Mouse (Mus musculus): ENCODE results near the gene Rhox9. TPM values are rescaled to one million over a fixed set of nuclear protein-coding genes. Genes with fewer than 3 reads are reported as not detected.
"Not testable (repeated sequence)": the region's sequence is repeated elsewhere in the genome, so short reads cannot be mapped to it uniquely, and the experiment has no call there.

The Rhox9 gene
- polyA plus RNA-seq (2012; rRNA removed): not detected in 2 replicates

GRCm38 (mm10) chrX:37901670-37902069 is at the start of gene Rhox9:
Gene Rhox9 (minus strand): TSS chrX:37901770.
- not testable (repeated sequence) for H3K27me3 ChIP-seq (ENCODE audit: control insufficient read depth, insufficient read depth, low read length); H3K36me3 ChIP-seq (ENCODE audit: control insufficient read depth, insufficient read depth, low read length); H3K4me3 ChIP-seq (ENCODE audit: extremely low read depth, insufficient read depth, insufficient read length); H3K27ac ChIP-seq (ENCODE audit: insufficient read depth, low read length); H3K4me1 ChIP-seq (ENCODE audit: control insufficient read depth, insufficient read depth, insufficient read length); DNase-seq (ENCODE audit: low read depth in 1 of 2, low spot score in 2 of 2)
- 90% methylated on average over 10 of the region's 18 CpGs for WGBS

GRCm38 (mm10) chrX:37916311-37916710 is 14.7 kb upstream of the Rhox9 start:
- no peak overlapping the region for H3K4me3 ChIP-seq (ENCODE audit: extremely low read depth, insufficient read depth, insufficient read length)
- H3K27ac ChIP-seq (ENCODE audit: insufficient read depth, low read length): no peak overlapping the region
- TF ChIP-seq POLR2A (IDR thresholded peaks at IDR 0.05; ENCODE audit: low read depth, low read length) (no peak), CTCF (IDR thresholded peaks at IDR 0.05; ENCODE audit: extremely low read depth, insufficient read depth, insufficient read length, insufficient replicate concordance) (no peak)
- 72% methylated on average over 4 of the region's 4 CpGs for WGBS
- no peaks in the 10 kb centered on the region for H3K4me1 ChIP-seq (ENCODE audit: control insufficient read depth, insufficient read depth, insufficient read length)
- no peaks in the 10 kb centered on the region for H3K27me3 ChIP-seq (ENCODE audit: control insufficient read depth, insufficient read depth, low read length)
- DNase-seq (ENCODE audit: low read depth in 1 of 2, low spot score in 2 of 2): no peak
- H3K36me3 ChIP-seq (ENCODE audit: control insufficient read depth, insufficient read depth, low read length): no peaks in the 10 kb centered on the region

GRCm38 (mm10) chrX:37908581-37908980 is 7.0 kb upstream of the Rhox9 start:
- WGBS: 52% methylated on average over 7 of the region's 7 CpGs
- Histone ChIP-seq H3K4me1 (ENCODE audit: control insufficient read depth, insufficient read depth, insufficient read length) (no peaks in the 10 kb centered on the region), H3K36me3 (ENCODE audit: control insufficient read depth, insufficient read depth, low read length) (no peaks in the 10 kb centered on the region), H3K4me3 (ENCODE audit: extremely low read depth, insufficient read depth, insufficient read length) (no peak overlapping the region), H3K27ac (ENCODE audit: insufficient read depth, low read length) (no peak overlapping the region), H3K27me3 (ENCODE audit: control insufficient read depth, insufficient read depth, low read length) (no peaks in the 10 kb centered on the region)
- no peak for DNase-seq (ENCODE audit: low read depth in 1 of 2, low spot score in 2 of 2)
- no peak for TF ChIP-seq POLR2A (IDR thresholded peaks at IDR 0.05; ENCODE audit: low read depth, low read length)
- TF ChIP-seq CTCF (IDR thresholded peaks at IDR 0.05; ENCODE audit: extremely low read depth, insufficient read depth, insufficient read length, insufficient replicate concordance): no peak

- TF ChIP-seq CTCF (IDR thresholded peaks at IDR 0.05; ENCODE audit: extremely low read depth, insufficient read depth, insufficient read length, insufficient replicate concordance) (no peak), POLR2A (IDR thresholded peaks at IDR 0.05; ENCODE audit: low read depth, low read length) (no peak)
- Histone ChIP-seq H3K4me3 (ENCODE audit: extremely low read depth, insufficient read depth, insufficient read length) (no peak overlapping the region), H3K27ac (ENCODE audit: insufficient read depth, low read length) (no peak overlapping the region), H3K4me1 (ENCODE audit: control insufficient read depth, insufficient read depth, insufficient read length) (no peaks in the 10 kb centered on the region), H3K27me3 (ENCODE audit: control insufficient read depth, insufficient read depth, low read length) (no peaks in the 10 kb centered on the region), H3K36me3 (ENCODE audit: control insufficient read depth, insufficient read depth, low read length) (no peaks in the 10 kb centered on the region)
- no peak for DNase-seq (ENCODE audit: low read depth in 1 of 2, low spot score in 2 of 2)
- WGBS: 74% methylated on average over 5 of the region's 5 CpGs
Observed at GRCm38 (mm10) chrX:37903727-37904126, 2.2 kb upstream of the Rhox9 start.

- not testable (repeated sequence) for H3K4me3 ChIP-seq (ENCODE audit: extremely low read depth, insufficient read depth, insufficient read length); DNase-seq (ENCODE audit: low read depth in 1 of 2, low spot score in 2 of 2); H3K27me3 ChIP-seq (ENCODE audit: control insufficient read depth, insufficient read depth, low read length); H3K4me1 ChIP-seq (ENCODE audit: control insufficient read depth, insufficient read depth, insufficient read length); H3K36me3 ChIP-seq (ENCODE audit: control insufficient read depth, insufficient read depth, low read length); H3K27ac ChIP-seq (ENCODE audit: insufficient read depth, low read length)
- WGBS: 76% methylated on average over 9 of the region's 9 CpGs
Observed at GRCm38 (mm10) chrX:37897132-37897531, 4.4 kb downstream of the Rhox9 start, which contains the start of gene Rhox7b. Gene Rhox7b (minus strand): TSS chrX:37897232.

GRCm38 (mm10) chrX:37878844-37879243 is 22.7 kb downstream of the Rhox9 start, which contains the start of gene Rhox8:
Gene Rhox8 (minus strand): TSS chrX:37878944.
- no peak for DNase-seq (ENCODE audit: low read depth in 1 of 2, low spot score in 2 of 2)
- no peaks in the 10 kb centered on the region for H3K27me3 ChIP-seq (ENCODE audit: control insufficient read depth, insufficient read depth, low read length)
- H3K4me1 ChIP-seq (ENCODE audit: control insufficient read depth, insufficient read depth, insufficient read length): no peaks in the 10 kb centered on the region
- no peak within 1 kb of the TSS for H3K4me3 ChIP-seq (ENCODE audit: extremely low read depth, insufficient read depth, insufficient read length)
- WGBS: 81% methylated on average over 4 of the region's 4 CpGs
- no peak within 1 kb of the TSS for H3K27ac ChIP-seq (ENCODE audit: insufficient read depth, low read length)
- H3K36me3 ChIP-seq (ENCODE audit: control insufficient read depth, insufficient read depth, low read length): no peaks in the 10 kb centered on the region
- TF ChIP-seq POLR2A (IDR thresholded peaks at IDR 0.05; ENCODE audit: low read depth, low read length) (no peak), CTCF (IDR thresholded peaks at IDR 0.05; ENCODE audit: extremely low read depth, insufficient read depth, insufficient read length, insufficient replicate concordance) (no peak)

- Histone ChIP-seq H3K4me1 (ENCODE audit: control insufficient read depth, insufficient read depth, insufficient read length) (no peaks in the 10 kb centered on the region), H3K27me3 (ENCODE audit: control insufficient read depth, insufficient read depth, low read length) (no peaks in the 10 kb centered on the region), H3K4me3 (ENCODE audit: extremely low read depth, insufficient read depth, insufficient read length) (no peak overlapping the region), H3K36me3 (ENCODE audit: control insufficient read depth, insufficient read depth, low read length) (no peaks in the 10 kb centered on the region), H3K27ac (ENCODE audit: insufficient read depth, low read length) (no peak overlapping the region)
- no peak for DNase-seq (ENCODE audit: low read depth in 1 of 2, low spot score in 2 of 2)
- 89% methylated on average over 2 of the region's 2 CpGs for WGBS
- no peak for TF ChIP-seq CTCF (IDR thresholded peaks at IDR 0.05; ENCODE audit: extremely low read depth, insufficient read depth, insufficient read length, insufficient replicate concordance)
- TF ChIP-seq POLR2A (IDR thresholded peaks at IDR 0.05; ENCODE audit: low read depth, low read length): no peak
Observed at GRCm38 (mm10) chrX:37871641-37872040, 29.9 kb downstream of the Rhox9 start.

Other genes with a start within 250 kb of the Rhox9 start
- not detected in 2 replicates for gene Rhox3h, start 233.0 kb downstream of the Rhox9 start, polyA plus RNA-seq (2012; rRNA removed)
- not detected in 2 replicates for gene Rhox2h, start 228.5 kb downstream of the Rhox9 start, polyA plus RNA-seq (2012; rRNA removed)
- gene Rhox5, start 96.9 kb downstream of the Rhox9 start, polyA plus RNA-seq (2012; rRNA removed): not detected in 2 replicates
- gene Rhox6, start 74.9 kb downstream of the Rhox9 start, polyA plus RNA-seq (2012; rRNA removed): not detected in 2 replicates
- gene Rhox7a, start 70.1 kb downstream of the Rhox9 start, polyA plus RNA-seq (2012; rRNA removed): not detected in 2 replicates
- gene Rhox8, start 22.8 kb downstream of the Rhox9 start, polyA plus RNA-seq (2012; rRNA removed): not detected in 2 replicates
- not detected in 2 replicates for gene Rhox7b, start 4.5 kb downstream of the Rhox9 start, polyA plus RNA-seq (2012; rRNA removed)
- not detected in 2 replicates for gene Btg1-ps1, start 117.0 kb upstream of the Rhox9 start, polyA plus RNA-seq (2012; rRNA removed)
- 0.52 and 1.8 TPM in 2 replicates for gene Btg1-ps2, start 141.3 kb upstream of the Rhox9 start, polyA plus RNA-seq (2012; rRNA removed)
- not detected in 2 replicates for gene Rhox10, start 164.7 kb upstream of the Rhox9 start, polyA plus RNA-seq (2012; rRNA removed)
- gene Rhox11, start 183.4 kb upstream of the Rhox9 start, polyA plus RNA-seq (2012; rRNA removed): not detected in 2 replicates
- gene Rhox12, start 209.1 kb upstream of the Rhox9 start, polyA plus RNA-seq (2012; rRNA removed): not detected in 2 replicates
- not detected in 2 replicates for gene Rhox13, start 219.4 kb upstream of the Rhox9 start, polyA plus RNA-seq (2012; rRNA removed)